Mouse (Mus musculus): ENCODE results near the gene Taok1. TPM values are rescaled to one million over a fixed set of nuclear protein-coding genes. Genes with fewer than 3 reads are reported as not detected.

Taok1 gene
- polyA plus RNA-seq, 2 experiments from 2014 or later: 15.0 to 19.8 TPM

- peak; percentile 63 for ATAC-seq
Observed at GRCm38 (mm10) chr11:77491123-77491501, 116.5 kb downstream of the Taok1 start.

GRCm38 (mm10) chr11:77490451-77490850 lies 117.2 kb downstream of the Taok1 start:
- ATAC-seq: no peak

GRCm38 (mm10) chr11:77489591-77490235 lies 117.9 kb downstream of the Taok1 start, which contains the start of gene Ankrd13b:
Gene Ankrd13b (minus strand): TSS chr11:77489678.
- no peak for ATAC-seq

GRCm38 (mm10) chr11:77488771-77489581 lies 118.6 kb downstream of the Taok1 start:
- ATAC-seq: no peak

GRCm38 (mm10) chr11:77486798-77487197 lies 120.8 kb downstream of the Taok1 start:
- no peak for ATAC-seq

- no peak for ATAC-seq
Observed at GRCm38 (mm10) chr11:77485229-77485628, 122.4 kb downstream of the Taok1 start.

GRCm38 (mm10) chr11:77483510-77484255 lies 123.9 kb downstream of the Taok1 start:
- peak; percentile 99 for ATAC-seq

- ATAC-seq: no peak
Observed at GRCm38 (mm10) chr11:77483043-77483442, 124.6 kb downstream of the Taok1 start.

Other genes starting within 250 kb of the Taok1 start
- not detected for gene Coro6, start 145.4 kb downstream of the Taok1 start, polyA plus RNA-seq (2017; shearing (Covaris generic))
- gene Ankrd13b, start 118.1 kb downstream of the Taok1 start, polyA plus RNA-seq (2017; shearing (Covaris generic)): 1 to 10 TPM in 1 of 2 experiments, under 1 TPM in 1; 0.93 to 1.2 TPM
- 1 to 10 TPM; 8.6 to 9.2 TPM for gene Git1, start 114.3 kb downstream of the Taok1 start, polyA plus RNA-seq (2017; shearing (Covaris generic))
- gene Abhd15, start 92.7 kb downstream of the Taok1 start, polyA plus RNA-seq (2017; shearing (Covaris generic)): 1 to 10 TPM; 2.3 to 2.6 TPM
- gene Trp53i13, start 91.8 kb downstream of the Taok1 start, polyA plus RNA-seq (2017; shearing (Covaris generic)): 10 to 100 TPM in 1 of 2 experiments, 1 to 10 TPM in 1; 9.8 to 11.2 TPM
- 1 to 10 TPM in 1 of 2 experiments, under 1 TPM in 1; 0.85 to 1.6 TPM for gene Gm10392, start 88.6 kb downstream of the Taok1 start, polyA plus RNA-seq (2017; shearing (Covaris generic))
- gene Nufip2, start 78.3 kb upstream of the Taok1 start, polyA plus RNA-seq (2017; shearing (Covaris generic)): 10 to 100 TPM; 16.2 to 20.5 TPM
- under 1 TPM in 1 of 2 experiments, not detected in 1; 0.73 TPM for gene Cryba1, start 117.5 kb upstream of the Taok1 start, polyA plus RNA-seq (2017; shearing (Covaris generic))
- gene Myo18a, start 155.4 kb upstream of the Taok1 start, polyA plus RNA-seq (2017; shearing (Covaris generic)): 10 to 100 TPM; 22.1 to 29.7 TPM
- under 1 TPM; 0.20 to 0.57 TPM for gene Gm10277, start 179.9 kb upstream of the Taok1 start, polyA plus RNA-seq (2017; shearing (Covaris generic))